Comparison of ENCODE assay signal across 7 mouse cellular contexts in the genomic region with DNA sequence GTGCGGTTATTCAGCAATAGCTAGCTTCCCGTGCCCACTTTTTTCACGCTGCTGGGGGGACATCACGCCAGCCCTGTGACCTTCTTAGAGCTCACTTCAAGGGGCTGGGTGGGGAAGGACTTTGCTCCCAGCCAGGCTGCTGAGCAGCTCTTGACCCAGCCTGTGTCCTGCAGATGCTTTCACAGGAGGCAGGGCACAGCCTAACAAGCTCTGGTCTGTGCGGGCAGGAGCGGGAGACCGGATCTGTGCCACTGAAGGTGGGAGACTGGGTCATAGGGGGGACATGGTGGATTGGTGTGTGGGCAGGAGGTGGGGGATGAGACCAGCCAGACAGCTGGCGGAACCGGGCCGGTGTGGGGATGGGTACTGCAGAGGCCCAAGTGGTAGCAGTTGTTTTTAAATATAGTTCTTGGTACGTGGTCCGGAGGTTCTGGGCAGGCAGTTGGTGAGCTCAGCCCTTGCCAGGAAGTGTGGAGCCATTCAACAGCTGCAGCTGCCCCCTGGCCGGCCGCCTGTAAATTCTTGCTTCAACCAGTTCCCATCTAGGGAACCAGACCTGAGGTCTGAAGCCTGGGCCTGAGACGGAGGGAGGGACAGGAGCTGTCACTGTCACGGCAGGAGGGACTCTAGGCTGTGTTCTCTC. TPM values are rescaled to one million over a fixed set of nuclear protein-coding genes. Genes with fewer than 3 reads are reported as not detected.
DNase-seq lines count a peak whose midpoint lies in the region; ATAC-seq and TF ChIP-seq lines count a peak whose summit lies in the region.

No protein-coding gene starts in this region.

- no peaks in the 10 kb centered on the region for H3K27me3 ChIP-seq in spleen, adult 2 months (ENCODE audit: control insufficient read depth, insufficient read depth, low read length)
- H3K27me3 ChIP-seq in embryonic facial prominence, embryonic 13.5 days, result no peaks in the 10 kb centered on the region
- H3K27me3 ChIP-seq in neural tube, embryonic 13.5 days, result no peaks in the 10 kb centered on the region

- no peak for ATAC-seq in embryonic facial prominence, embryonic 13.5 days (ENCODE audit: insufficient number of reproducible peaks, insufficient read depth, low FRiP score, low TSS enrichment, low read depth)
- ATAC-seq in neural tube, embryonic 13.5 days (ENCODE audit: low read depth), result no peak

- no peak overlapping the region for H3K4me3 ChIP-seq in spleen, adult 2 months (ENCODE audit: extremely low read depth, insufficient read depth, insufficient read length)
- no peak overlapping the region for H3K4me3 ChIP-seq in embryonic facial prominence, embryonic 13.5 days
- H3K4me3 ChIP-seq in neural tube, embryonic 13.5 days, result no peak overlapping the region

- TF ChIP-seq POLR2A in spleen, adult 2 months (IDR thresholded peaks at IDR 0.05; ENCODE audit: low read depth, low read length), result no peak

- H3K9me3 ChIP-seq in embryonic facial prominence, embryonic 13.5 days, result no peaks in the 10 kb centered on the region
- H3K9me3 ChIP-seq in neural tube, embryonic 13.5 days, result no peaks in the 10 kb centered on the region

- H3K9ac ChIP-seq in embryonic facial prominence, embryonic 13.5 days, result peak overlapping the region; percentile 16; the same call in 1 of the 2 replicates
- H3K9ac ChIP-seq in neural tube, embryonic 13.5 days, result peak overlapping the region; percentile 93

- H3K36me3 ChIP-seq in spleen, adult 2 months (ENCODE audit: control insufficient read depth, insufficient read depth, low read length), result peaks cover 15% of the 10 kb centered on the region
- peaks cover 42% of the 10 kb centered on the region for H3K36me3 ChIP-seq in embryonic facial prominence, embryonic 13.5 days
- H3K36me3 ChIP-seq in neural tube, embryonic 13.5 days, result peaks cover 42% of the 10 kb centered on the region

- 58% methylated on average over 16 of the region's 16 CpGs for WGBS in spleen, adult 2 months
- WGBS in embryonic facial prominence, embryonic 13.5 days, result 78% methylated on average over 16 of the region's 16 CpGs
- 74% methylated on average over 16 of the region's 16 CpGs for WGBS in neural tube, embryonic 13.5 days

- DNase-seq in spleen, adult 2 months (ENCODE audit: low read depth in 1 of 2, low spot score in 2 of 2), result no peak
- no peak for DNase-seq in spleen, postnatal 36 days (ENCODE audit: low spot score in 2 of 2)
- DNase-seq in heart, postnatal 4 days, result peak; percentile 71
- peak; percentile 44 to 65 for DNase-seq in layer of hippocampus, postnatal 36 days
- no peak for DNase-seq in adrenal gland, adult 2 months

- peaks cover 17% of the 10 kb centered on the region; the same call in 1 of the 2 replicates for H3K4me1 ChIP-seq in spleen, adult 2 months (ENCODE audit: control insufficient read depth, insufficient read depth, insufficient read length)
- peaks cover 35% of the 10 kb centered on the region for H3K4me1 ChIP-seq in embryonic facial prominence, embryonic 13.5 days
- H3K4me1 ChIP-seq in neural tube, embryonic 13.5 days (replicated peaks), result peaks cover 51% of the 10 kb centered on the region

- 0 out of 2 replicates have a peak overlapping the region, but pooled peaks have one; percentile 18 for H3K4me2 ChIP-seq in embryonic facial prominence, embryonic 13.5 days
- peak overlapping the region; percentile 91 for H3K4me2 ChIP-seq in neural tube, embryonic 13.5 days

- H3K27ac ChIP-seq in spleen, adult 2 months (ENCODE audit: insufficient read depth, low read length), result peak overlapping the region; percentile 65
- no peak overlapping the region; the same call in 1 of the 2 replicates for H3K27ac ChIP-seq in embryonic facial prominence, embryonic 13.5 days
- peak overlapping the region; percentile 61 for H3K27ac ChIP-seq in neural tube, embryonic 13.5 days (replicated peaks)

- no peak for TF ChIP-seq CTCF in spleen, adult 2 months (IDR thresholded peaks at IDR 0.05; ENCODE audit: extremely low read depth, insufficient read depth, insufficient read length, insufficient replicate concordance)

RNA-seq across cellular contexts. Expression of gene Iffo1, which starts 4.0 kb away (rescaled TPM):
- polyA plus RNA-seq in spleen, adult 2 months (2012; rRNA removed), result 58.0 and 66.8 TPM in 2 replicates
- polyA plus RNA-seq in embryonic facial prominence, embryonic 13.5 days (2015; fragmentation: Nextera tagmentation; extraction: Ambion mirVana), result 15.5 and 17.6 TPM in 2 replicates
- total RNA-seq in heart, postnatal 4 days (2021), result 10 to 100 TPM; 18.0 to 18.6 TPM
- 10 to 100 TPM; 67.5 to 68.9 TPM for total RNA-seq in layer of hippocampus, postnatal 36 days (2021)
- 21.1 and 24.0 TPM in 2 replicates for polyA plus RNA-seq in neural tube, embryonic 13.5 days (2015; fragmentation: Nextera tagmentation; extraction: Ambion mirVana)
- total RNA-seq in adrenal gland, adult 2 months (2021), result 10 to 100 TPM; 13.8 to 21.4 TPM
- 73.1 and 80.0 TPM in 2 replicates for polyA plus RNA-seq in adrenal gland, adult 2 months (2012; rRNA removed)

RNA-seq across cellular contexts. Expression of gene Gapdh, which starts 17.2 kb away (rescaled TPM):
- polyA plus RNA-seq in spleen, adult 2 months (2012; rRNA removed), result 1,160 and 1,333 TPM in 2 replicates
- 1,482 and 1,867 TPM in 2 replicates for polyA plus RNA-seq in embryonic facial prominence, embryonic 13.5 days (2015; fragmentation: Nextera tagmentation; extraction: Ambion mirVana)
- total RNA-seq in heart, postnatal 4 days (2021), result 1,000 to 10,000 TPM; 3,371 to 3,611 TPM
- total RNA-seq in layer of hippocampus, postnatal 36 days (2021), result 1,000 to 10,000 TPM; 2,301 to 2,480 TPM
- polyA plus RNA-seq in neural tube, embryonic 13.5 days (2015; fragmentation: Nextera tagmentation; extraction: Ambion mirVana), result 1,206 and 1,336 TPM in 2 replicates
- total RNA-seq in adrenal gland, adult 2 months (2021), result 1,000 to 10,000 TPM; 2,613 to 2,674 TPM
- 2,736 and 3,470 TPM in 2 replicates for polyA plus RNA-seq in adrenal gland, adult 2 months (2012; rRNA removed)

RNA-seq across cellular contexts. Expression of gene Nop2, which starts 17.3 kb away (rescaled TPM):
- 14.0 and 16.2 TPM in 2 replicates for polyA plus RNA-seq in spleen, adult 2 months (2012; rRNA removed)
- 62.5 and 69.3 TPM in 2 replicates for polyA plus RNA-seq in embryonic facial prominence, embryonic 13.5 days (2015; fragmentation: Nextera tagmentation; extraction: Ambion mirVana)
- total RNA-seq in heart, postnatal 4 days (2021), result 10 to 100 TPM; 24.4 to 25.3 TPM
- 10 to 100 TPM; 30.2 to 34.4 TPM for total RNA-seq in layer of hippocampus, postnatal 36 days (2021)
- 44.5 and 45.3 TPM in 2 replicates for polyA plus RNA-seq in neural tube, embryonic 13.5 days (2015; fragmentation: Nextera tagmentation; extraction: Ambion mirVana)
- 10 to 100 TPM; 40.9 to 51.7 TPM for total RNA-seq in adrenal gland, adult 2 months (2021)
- polyA plus RNA-seq in adrenal gland, adult 2 months (2012; rRNA removed), result 8.0 and 12.0 TPM in 2 replicates

RNA-seq across cellular contexts. Expression of gene Ncapd2, which starts 42.5 kb away (rescaled TPM):
- 84.6 and 110 TPM in 2 replicates for polyA plus RNA-seq in spleen, adult 2 months (2012; rRNA removed)
- polyA plus RNA-seq in embryonic facial prominence, embryonic 13.5 days (2015; fragmentation: Nextera tagmentation; extraction: Ambion mirVana), result 150 and 163 TPM in 2 replicates
- 100 to 1,000 TPM; 101 to 111 TPM for total RNA-seq in heart, postnatal 4 days (2021)
- total RNA-seq in layer of hippocampus, postnatal 36 days (2021), result 10 to 100 TPM; 22.8 to 26.5 TPM
- polyA plus RNA-seq in neural tube, embryonic 13.5 days (2015; fragmentation: Nextera tagmentation; extraction: Ambion mirVana), result 48.8 and 69.2 TPM in 2 replicates
- total RNA-seq in adrenal gland, adult 2 months (2021), result 10 to 100 TPM; 20.4 to 25.5 TPM
- 25.2 and 28.7 TPM in 2 replicates for polyA plus RNA-seq in adrenal gland, adult 2 months (2012; rRNA removed)

RNA-seq across cellular contexts. Expression of gene Mrpl51, which starts 42.6 kb away (rescaled TPM):
- 21.2 and 29.4 TPM in 2 replicates for polyA plus RNA-seq in spleen, adult 2 months (2012; rRNA removed)
- 216 and 218 TPM in 2 replicates for polyA plus RNA-seq in embryonic facial prominence, embryonic 13.5 days (2015; fragmentation: Nextera tagmentation; extraction: Ambion mirVana)
- total RNA-seq in heart, postnatal 4 days (2021), result 100 to 1,000 TPM; 248 to 271 TPM
- 10 to 100 TPM; 70.7 to 72.3 TPM for total RNA-seq in layer of hippocampus, postnatal 36 days (2021)
- 143 and 158 TPM in 2 replicates for polyA plus RNA-seq in neural tube, embryonic 13.5 days (2015; fragmentation: Nextera tagmentation; extraction: Ambion mirVana)
- 100 to 1,000 TPM; 162 to 208 TPM for total RNA-seq in adrenal gland, adult 2 months (2021)
- 44.2 and 45.1 TPM in 2 replicates for polyA plus RNA-seq in adrenal gland, adult 2 months (2012; rRNA removed)

Comparison
In these comparisons a context has a peak if more than half of its experiments do, and no peak if none do; other contexts are left out.
1. DNase-seq: peak in heart, postnatal 4 days (single experiment) and layer of hippocampus, postnatal 36 days (2 of 2); none in spleen, adult 2 months (0 of 2), spleen, postnatal 36 days (0 of 2) and adrenal gland, adult 2 months (single experiment).